In the genomic region with DNA sequence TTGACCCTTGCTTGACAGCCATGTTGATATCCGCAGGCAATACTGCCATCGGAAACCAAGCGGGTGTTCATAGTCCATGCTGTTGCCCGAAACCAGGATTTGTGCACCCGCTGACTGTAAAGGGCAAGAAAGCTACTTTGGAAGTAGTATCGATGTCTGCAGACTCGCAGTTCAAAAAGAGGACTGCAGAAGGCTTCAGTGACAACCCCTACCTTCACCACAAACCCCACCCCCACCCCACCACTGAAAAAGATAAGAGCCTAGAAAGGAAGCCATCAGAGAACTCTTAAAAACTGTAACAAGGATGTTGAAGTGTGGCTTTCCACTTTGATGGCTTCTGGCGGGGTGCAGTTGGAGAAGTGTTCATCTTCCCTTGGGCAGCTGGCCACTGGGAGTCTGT, we compare ENCODE assay signal across 23 mouse cellular contexts. TPM values are rescaled to one million over a fixed set of nuclear protein-coding genes. Genes with fewer than 3 reads are reported as not detected.
DNase-seq lines count a peak whose midpoint lies in the region; ATAC-seq and TF ChIP-seq lines count a peak whose summit lies in the region.
"Had no signal": no experiment of that assay in that cellular context is flagged by ENCODE, and none has a peak within 500 bp of the region (broad histone marks: within the 10 kb centered on the region; RNA-seq: fewer than 3 reads in every experiment).

No protein-coding gene starts in this region.

- no peaks in the 10 kb centered on the region for H3K36me3 ChIP-seq in intestine, embryonic 14.5 days (ENCODE audit: control insufficient read depth, insufficient read depth, low read length)
- no peaks in the 10 kb centered on the region for H3K36me3 ChIP-seq in intestine, embryonic 15.5 days
- H3K36me3 ChIP-seq in thymus, adult 2 months (ENCODE audit: control insufficient read depth, insufficient read depth, low read length), result no peaks in the 10 kb centered on the region
- H3K36me3 ChIP-seq: embryonic facial prominence, embryonic 12.5 days; heart, embryonic 12.5 days; hindbrain, embryonic 13.5 days; limb, embryonic 12.5 days; liver, embryonic 13.5 days; midbrain, embryonic 13.5 days had no signal

- no peaks in the 10 kb centered on the region for H3K4me1 ChIP-seq in intestine, embryonic 14.5 days (replicated peaks; ENCODE audit: control insufficient read depth, insufficient read depth, low read length)
- H3K4me1 ChIP-seq in intestine, embryonic 15.5 days (replicated peaks), result no peaks in the 10 kb centered on the region; the same call in 1 of the 2 replicates
- peaks cover 11% of the 10 kb centered on the region for H3K4me1 ChIP-seq in thymus, adult 2 months (replicated peaks; ENCODE audit: control insufficient read depth, insufficient read depth, low read length)
- H3K4me1 ChIP-seq: embryonic facial prominence, embryonic 12.5 days; hindbrain, embryonic 13.5 days had no signal

- H3K4me2 ChIP-seq in intestine, embryonic 14.5 days (ENCODE audit: low read length), result no peak overlapping the region
- no peak overlapping the region for H3K4me2 ChIP-seq in intestine, embryonic 15.5 days (replicated peaks)
- H3K4me2 ChIP-seq: embryonic facial prominence, embryonic 12.5 days; heart, embryonic 12.5 days; hindbrain, embryonic 13.5 days; limb, embryonic 12.5 days; liver, embryonic 13.5 days; midbrain, embryonic 13.5 days had no signal

- TF ChIP-seq CTCF in thymus, adult 2 months (IDR thresholded peaks at IDR 0.05; ENCODE audit: borderline replicate concordance, control insufficient read depth, extremely low read depth, insufficient read depth, low read length, poor library complexity), result no peak

- H3K4me3 ChIP-seq in intestine, embryonic 14.5 days (ENCODE audit: low read depth, low read length), result no peak overlapping the region
- no peak overlapping the region for H3K4me3 ChIP-seq in intestine, embryonic 15.5 days (replicated peaks)
- no peak overlapping the region for H3K4me3 ChIP-seq in thymus, adult 2 months (ENCODE audit: control insufficient read depth, insufficient read depth, low read length)
- H3K4me3 ChIP-seq: embryonic facial prominence, embryonic 12.5 days; heart, embryonic 12.5 days; hindbrain, embryonic 13.5 days; limb, embryonic 12.5 days; liver, embryonic 13.5 days; midbrain, embryonic 13.5 days had no signal

- H3K9ac ChIP-seq in intestine, embryonic 14.5 days (ENCODE audit: low read length), result no peak overlapping the region
- H3K9ac ChIP-seq in intestine, embryonic 15.5 days, result no peak overlapping the region
- H3K9ac ChIP-seq: embryonic facial prominence, embryonic 12.5 days; heart, embryonic 12.5 days; hindbrain, embryonic 13.5 days; limb, embryonic 12.5 days; liver, embryonic 13.5 days; midbrain, embryonic 13.5 days had no signal

- 89% methylated on average over 8 of the region's 8 CpGs for WGBS in intestine, embryonic 14.5 days
- WGBS in intestine, embryonic 15.5 days, result 89% methylated on average over 8 of the region's 8 CpGs
- WGBS in thymus, adult 2 months, result 57% methylated on average over 8 of the region's 8 CpGs

- H3K27ac ChIP-seq in intestine, embryonic 14.5 days (ENCODE audit: low read depth), result no peak overlapping the region
- no peak overlapping the region for H3K27ac ChIP-seq in intestine, embryonic 15.5 days
- H3K27ac ChIP-seq in thymus, adult 2 months (ENCODE audit: control insufficient read depth, insufficient read depth, low read length), result no peak overlapping the region
- H3K27ac ChIP-seq: embryonic facial prominence, embryonic 12.5 days; hindbrain, embryonic 13.5 days; limb, embryonic 12.5 days; liver, embryonic 13.5 days; midbrain, embryonic 13.5 days had no signal

- H3K9me3 ChIP-seq in intestine, embryonic 14.5 days (ENCODE audit: control insufficient read depth, low read length), result no peaks in the 10 kb centered on the region
- H3K9me3 ChIP-seq in intestine, embryonic 15.5 days, result no peaks in the 10 kb centered on the region
- H3K9me3 ChIP-seq: embryonic facial prominence, embryonic 12.5 days; heart, embryonic 12.5 days; hindbrain, embryonic 13.5 days; limb, embryonic 12.5 days; liver, embryonic 13.5 days; midbrain, embryonic 13.5 days had no signal

- peak; percentile 35 for DNase-seq in intestine, embryonic 14.5 days (ENCODE audit: low spot score)
- peak; percentile 52 for DNase-seq in thymus, postnatal 0 days (ENCODE audit: low spot score)
- DNase-seq in thymus, adult 2 months, result no peak
- DNase-seq in induced T-regulatory cell, adult 2 months (ENCODE audit: low read depth), result peak; percentile 65
- DNase-seq in heart, adult 9 months (ENCODE audit: low spot score in 2 of 2), result no peak
- no peak for DNase-seq in embryo, embryonic 11 days
- DNase-seq: adrenal gland, postnatal 36 days; cerebellum, adult 9-10 months; heart, postnatal 10 days; kidney, adult 9 months; kidney, postnatal 14 days; liver, embryonic 13.5 days; lung, adult 2 months; lung, postnatal 14 days; thymus, postnatal 14 days had no signal

- ATAC-seq in intestine, embryonic 14.5 days (replicated peaks; ENCODE audit: low FRiP score, low TSS enrichment, low read depth), result no peak
- ATAC-seq in intestine, embryonic 15.5 days, result no peak
- ATAC-seq: forebrain, embryonic 14.5 days; inflammation-experienced regulatory T-cells, adult 6 months; midbrain, embryonic 13.5 days had no signal

- TF ChIP-seq POLR2A in thymus, adult 2 months (IDR thresholded peaks at IDR 0.05; ENCODE audit: control insufficient read depth, extremely low read depth, insufficient read depth, low read length, poor library complexity), result no peak

- peaks cover 92% of the 10 kb centered on the region for H3K27me3 ChIP-seq in intestine, embryonic 14.5 days (replicated peaks; ENCODE audit: control insufficient read depth, insufficient read depth, low read length)
- H3K27me3 ChIP-seq in intestine, embryonic 15.5 days (replicated peaks), result peaks cover 58% of the 10 kb centered on the region
- H3K27me3 ChIP-seq in thymus, adult 2 months (ENCODE audit: control insufficient read depth, insufficient read depth, low read length), result peaks cover 15% of the 10 kb centered on the region

RNA-seq across cellular contexts. Expression of a gene that starts 44.3 kb away (rescaled TPM):
- 3.4 TPM in 2 replicates for polyA plus RNA-seq in intestine, embryonic 14.5 days (2014; fragmentation: Nextera tagmentation; extraction: Ambion mirVana)
- polyA plus RNA-seq in intestine, embryonic 15.5 days (2015; fragmentation: Nextera tagmentation; extraction: Ambion mirVana), result 2.3 and 3.0 TPM in 2 replicates
- polyA plus RNA-seq in thymus, postnatal 0 days (2015; fragmentation: Nextera tagmentation; extraction: Ambion mirVana), result 3.4 and 5.0 TPM in 2 replicates
- 3.8 and 6.8 TPM in 2 replicates for polyA plus RNA-seq in thymus, adult 2 months (2012; rRNA removed)

Comparison
In these comparisons a context has a peak if more than half of its experiments do, and no peak if none do; other contexts are left out.
1. DNase-seq: peak in intestine, embryonic 14.5 days (single experiment), thymus, postnatal 0 days (single experiment) and induced T-regulatory cell, adult 2 months (single experiment); none in thymus, adult 2 months (single experiment), heart, adult 9 months (0 of 2) and embryo, embryonic 11 days (single experiment).